Mouse (Mus musculus): ENCODE measurements around the gene Syp.

Syp gene

DNA sequence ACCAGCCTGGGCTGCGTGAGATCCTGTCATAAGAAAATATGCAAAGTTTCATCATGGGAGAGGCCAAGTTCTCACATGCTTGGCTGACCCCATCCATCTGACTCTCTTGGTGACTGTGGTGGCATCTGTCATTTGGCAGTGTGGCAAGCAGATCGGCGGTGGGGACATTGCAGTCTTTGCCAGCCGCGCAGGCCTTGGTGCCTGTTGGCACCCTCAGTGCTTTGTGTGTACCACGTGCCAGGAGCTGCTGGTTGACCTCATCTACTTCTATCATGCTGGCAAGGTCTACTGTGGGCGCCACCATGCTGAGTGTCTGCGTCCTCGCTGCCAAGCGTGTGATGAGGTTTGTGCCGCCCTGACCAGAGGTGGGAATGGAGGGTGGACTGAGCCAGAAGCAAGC is 26.5 kb downstream of the Syp start:
- peak; percentile 97 for DNase-seq

DNA sequence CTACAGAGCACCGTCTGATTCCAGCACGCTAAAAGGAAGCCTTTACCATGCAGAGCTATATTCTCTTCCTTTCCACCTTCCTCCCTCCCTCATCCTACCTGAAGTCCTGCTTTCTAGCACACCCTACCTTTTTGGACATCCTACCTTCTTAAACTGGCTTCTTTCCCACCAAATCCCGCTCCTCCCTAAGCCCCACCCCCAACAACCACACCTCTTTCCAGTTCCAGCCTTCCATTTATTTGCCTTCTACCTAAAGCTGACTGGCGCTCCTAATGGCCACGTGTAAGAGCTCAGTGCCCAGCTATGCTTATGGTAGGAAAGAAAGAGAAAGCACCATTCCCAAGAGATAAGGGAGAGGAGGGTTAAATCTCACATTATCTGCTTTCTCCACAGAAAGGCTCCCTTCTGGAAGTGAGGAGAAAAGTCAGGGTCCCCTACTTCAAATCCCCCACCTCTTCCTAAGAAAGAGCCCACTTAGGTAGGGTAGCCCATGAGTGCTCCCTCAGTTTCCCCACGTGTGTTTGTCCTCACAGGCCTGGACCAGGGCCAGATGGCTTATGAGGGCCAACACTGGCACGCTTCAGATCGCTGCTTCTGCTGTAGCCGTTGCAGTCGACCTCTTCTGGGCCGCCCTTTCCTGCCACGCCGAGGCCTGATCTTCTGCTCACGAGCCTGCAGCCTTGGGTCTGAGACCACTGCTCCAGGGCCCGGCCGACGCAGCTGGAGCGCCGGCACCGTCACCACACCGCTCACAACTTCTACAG is 27.6 kb downstream of the Syp start:
- peak; percentile 84 for DNase-seq

DNA sequence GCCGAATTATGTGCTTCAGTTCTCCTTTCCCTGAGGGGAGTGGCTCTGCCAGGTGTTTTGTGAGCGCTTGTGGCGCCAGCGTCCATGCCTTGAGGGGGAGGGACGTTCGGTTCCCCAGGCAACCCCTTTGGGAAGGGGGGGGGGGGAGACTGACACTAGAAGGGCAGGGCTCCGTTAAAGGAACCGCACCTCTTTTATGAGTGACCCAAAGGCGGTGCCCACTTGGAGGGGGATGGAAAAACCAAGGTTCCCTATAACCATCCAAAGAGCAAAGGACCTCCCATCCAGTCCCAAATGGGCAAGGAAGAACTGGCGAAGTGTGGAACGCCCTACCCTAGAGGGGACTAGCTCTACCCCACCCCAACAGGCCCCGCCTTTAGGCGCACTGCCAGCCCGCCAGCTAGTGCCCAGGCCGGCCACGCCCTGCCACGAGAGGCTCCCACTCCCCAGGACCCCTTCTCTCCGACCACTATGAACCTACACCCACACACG is 32.2 kb downstream of the Syp start:
- DNase-seq: peak; percentile 99

DNA sequence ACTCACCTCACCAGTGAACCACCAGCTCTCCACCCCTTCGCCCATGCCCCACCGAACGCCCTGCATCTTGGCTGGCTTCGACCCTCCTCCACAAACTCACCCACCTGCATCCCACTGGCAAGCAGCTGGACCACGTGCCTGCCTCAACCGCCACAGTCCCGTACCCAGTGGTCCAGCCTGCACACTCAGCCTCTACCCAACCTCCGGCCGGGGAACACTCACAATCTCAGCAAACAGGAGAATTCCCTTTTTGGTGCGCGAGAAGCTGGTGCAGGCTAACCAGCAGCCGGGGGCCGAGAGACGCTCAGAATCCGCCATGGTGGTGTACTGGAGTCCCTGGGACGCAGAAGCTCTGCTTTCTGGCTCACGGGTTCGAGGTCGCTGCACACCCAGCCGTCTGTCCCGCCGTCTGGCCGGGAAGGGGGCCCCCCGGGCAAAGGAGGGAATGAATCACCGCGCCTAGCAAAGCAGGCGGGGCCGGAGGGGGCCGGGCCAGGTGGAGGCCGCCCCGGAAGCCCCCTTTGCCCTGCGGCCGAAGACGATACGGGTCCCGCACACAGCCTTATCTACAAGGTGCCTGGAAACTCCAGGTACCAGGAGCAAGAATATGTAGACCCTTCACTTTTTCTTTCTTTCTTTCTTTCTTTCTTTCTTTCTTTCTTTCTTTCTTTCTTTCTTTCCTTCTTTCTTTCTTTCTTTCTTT is 32.8 kb downstream of the Syp start, which contains the start of gene Plp2:
Plp2 (minus strand) TSS at position 470 of the 703 bp plus-strand sequence.
- DNase-seq: peak; percentile 96

DNA sequence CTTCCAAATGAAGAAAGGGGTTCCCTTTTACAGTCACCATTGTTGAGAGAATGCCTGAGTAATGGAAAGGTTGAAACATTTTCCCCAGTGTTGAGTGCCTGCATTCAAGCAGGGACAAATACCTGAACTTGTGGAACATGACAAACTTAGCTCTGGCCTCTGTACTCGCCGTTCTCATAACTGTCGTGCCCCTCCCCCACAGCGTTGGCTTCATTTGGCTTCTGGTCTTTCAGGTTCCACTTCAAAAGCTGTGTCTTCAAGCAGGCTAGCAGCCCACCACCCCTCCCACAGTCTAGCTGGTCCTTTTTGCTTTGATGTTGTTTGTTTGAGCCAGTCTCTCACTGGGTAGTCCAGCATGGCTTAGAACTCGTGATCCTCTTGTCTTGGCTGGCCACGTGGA is 34.5 kb downstream of the Syp start:
- no peak for DNase-seq

- no peak for DNase-seq
Observed at GRCm38 (mm10) chrX:7673578-7674281, 35.5 kb downstream of the Syp start.

DNA sequence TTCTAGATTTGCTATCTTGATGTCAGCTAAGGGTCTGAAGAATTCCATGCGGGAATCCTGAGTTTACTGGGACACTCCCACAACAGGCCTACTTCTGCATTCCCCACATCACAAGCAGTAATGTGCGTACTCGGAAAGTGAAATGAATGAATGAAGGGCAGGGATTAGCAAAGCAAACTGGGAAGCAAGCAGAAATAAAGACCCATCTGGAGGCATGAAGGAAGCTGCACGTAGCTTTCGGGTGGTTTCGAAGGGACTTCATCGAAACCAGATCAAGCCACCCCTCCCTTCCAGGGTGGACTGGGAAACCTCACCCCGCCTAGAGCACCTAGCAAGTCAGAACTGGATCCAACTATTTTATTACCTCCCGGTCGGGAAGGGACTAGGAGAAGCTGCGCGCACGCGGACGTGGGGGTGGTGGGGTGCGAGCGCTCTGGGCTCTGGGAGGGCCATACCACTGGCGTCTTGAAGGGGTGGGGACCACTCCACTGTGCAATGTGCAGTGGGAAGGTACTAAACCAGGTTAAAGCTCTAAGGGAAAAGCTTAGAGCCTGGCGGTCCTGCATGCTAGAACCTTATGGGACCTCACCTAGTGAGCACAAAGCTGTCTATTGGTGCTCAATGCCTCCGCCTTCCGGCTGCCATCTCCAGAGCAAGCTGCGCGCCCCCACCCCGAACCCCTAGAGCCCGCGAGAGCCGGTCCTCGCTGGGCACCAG is 36.2 kb downstream of the Syp start:
- no peak for DNase-seq

DNA sequence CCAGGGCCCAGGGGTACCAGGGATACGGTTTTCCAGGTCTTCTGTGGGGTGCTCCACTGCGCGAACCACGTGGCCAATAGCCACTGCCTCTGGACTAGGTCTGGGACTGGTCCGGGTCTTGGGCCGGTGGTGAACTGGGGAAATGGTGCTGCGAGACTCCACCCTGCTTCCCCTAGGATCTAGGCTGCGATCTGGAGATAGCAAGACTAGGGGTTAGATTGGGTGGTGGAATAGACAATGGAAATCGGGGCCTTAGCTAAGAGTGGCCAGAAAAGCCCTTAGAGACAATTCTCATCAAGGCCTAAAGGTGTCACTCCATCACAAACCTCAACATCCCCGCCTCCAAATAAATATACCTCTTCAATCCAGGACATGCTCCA is 36.7 kb downstream of the Syp start:
- no peak for DNase-seq

DNA sequence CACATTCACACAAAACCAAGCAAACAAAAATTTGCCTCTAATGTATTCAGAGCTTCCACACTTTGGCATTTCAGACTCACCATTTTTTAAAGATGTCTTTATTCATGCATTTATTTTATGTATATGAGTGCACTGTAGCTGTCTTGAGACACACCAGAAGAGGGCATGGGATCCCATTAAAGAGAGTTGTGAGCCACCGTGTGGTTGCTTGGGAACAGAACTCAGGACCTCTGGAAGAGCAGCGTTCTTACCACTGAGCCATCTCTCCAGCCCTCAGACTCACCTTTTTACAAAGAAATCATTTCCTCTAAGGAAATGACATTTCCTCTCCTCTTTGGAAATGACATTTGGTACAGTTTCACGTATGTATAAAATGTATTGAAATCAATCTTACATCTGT is 40.7 kb downstream of the Syp start:
- no peak for DNase-seq

- peak; percentile 99 for DNase-seq
Observed at GRCm38 (mm10) chrX:7679405-7680056, 41.3 kb downstream of the Syp start.

GRCm38 (mm10) chrX:7680057-7680412 is 41.8 kb downstream of the Syp start:
- DNase-seq: no peak

- peak; percentile 96 for DNase-seq
Observed at GRCm38 (mm10) chrX:7680864-7681263, 42.6 kb downstream of the Syp start, which contains the start of gene Magix. Gene Magix, minus strand, starts transcription at chrX:7681251.

DNA sequence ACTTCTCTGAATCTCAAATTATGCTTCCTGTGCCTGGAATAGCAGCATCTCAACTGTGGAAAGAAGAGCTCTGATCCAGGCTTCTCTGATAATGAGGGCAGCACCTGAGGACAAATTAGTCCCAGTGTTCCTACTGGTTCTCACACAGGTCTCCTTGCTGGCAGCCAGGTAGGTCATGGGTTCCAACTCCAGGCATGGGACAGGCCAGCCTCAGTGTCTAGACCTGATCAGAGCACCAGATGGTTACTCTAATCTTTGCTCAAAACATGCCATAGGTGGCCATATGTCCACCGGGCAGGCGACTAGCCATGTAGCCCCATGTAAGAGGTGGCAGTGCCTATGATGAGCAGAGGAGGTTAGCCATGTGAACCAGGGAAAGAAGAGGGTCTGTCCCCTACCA is 50.0 kb downstream of the Syp start:
- peak; percentile 61 for DNase-seq

- peak; percentile 31 for DNase-seq
Observed at GRCm38 (mm10) chrX:7690486-7690885, 52.2 kb downstream of the Syp start.

DNA sequence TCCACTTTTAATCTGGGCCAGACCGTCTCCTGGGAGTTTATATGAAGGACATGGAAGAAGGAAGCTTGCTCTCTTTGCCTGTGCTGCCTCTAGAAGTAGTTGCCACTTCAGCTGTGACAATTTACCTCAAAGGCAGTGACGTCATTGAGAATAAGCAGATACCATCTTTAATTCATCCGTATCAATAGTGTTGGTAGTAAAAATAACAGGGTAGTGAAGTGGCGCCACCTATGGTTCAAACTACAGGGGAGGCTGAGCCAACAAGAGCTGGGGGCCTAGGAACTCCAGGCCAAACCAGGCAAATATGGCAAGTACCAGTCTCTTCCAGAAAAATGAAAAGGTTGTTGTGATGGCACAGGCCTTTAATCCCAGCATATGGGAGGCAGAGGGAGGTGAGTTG is 54.6 kb downstream of the Syp start:
- peak; percentile 79 for DNase-seq

DNA sequence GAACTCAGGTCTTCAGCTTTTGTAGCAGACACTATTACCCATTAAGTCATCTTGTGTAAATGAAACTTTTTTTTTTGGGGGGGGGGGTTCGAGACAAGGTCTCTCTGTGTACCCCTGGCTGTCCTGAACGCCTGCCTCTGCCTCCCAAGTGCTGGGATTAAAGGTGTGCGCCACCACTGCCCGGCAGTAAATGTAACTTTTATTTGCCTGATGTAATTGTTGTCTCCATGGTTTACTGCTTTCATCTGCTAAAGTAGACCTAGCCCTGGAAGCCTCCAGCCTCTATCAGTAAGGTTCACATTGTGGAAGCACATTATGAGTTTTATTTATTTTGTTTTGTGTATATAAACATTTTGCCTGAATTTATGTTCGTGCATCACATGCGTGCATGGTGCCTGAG is 58.2 kb downstream of the Syp start:
- DNase-seq: no peak

GRCm38 (mm10) chrX:7696954-7697381 is 58.7 kb downstream of the Syp start, which contains the start of gene Gpkow:
Gene Gpkow, plus strand, starts transcription at chrX:7697131.
- peak; percentile 99 for DNase-seq

All from heart, adult 11 months (tissue).